Mouse (Mus musculus): Measurements from ENCODE around the gene Mrpl3.
"Not testable (repeated sequence)": the region's sequence is repeated elsewhere in the genome, so short reads cannot be mapped to it uniquely, and the experiment has no call there.

The Mrpl3 gene

DNA sequence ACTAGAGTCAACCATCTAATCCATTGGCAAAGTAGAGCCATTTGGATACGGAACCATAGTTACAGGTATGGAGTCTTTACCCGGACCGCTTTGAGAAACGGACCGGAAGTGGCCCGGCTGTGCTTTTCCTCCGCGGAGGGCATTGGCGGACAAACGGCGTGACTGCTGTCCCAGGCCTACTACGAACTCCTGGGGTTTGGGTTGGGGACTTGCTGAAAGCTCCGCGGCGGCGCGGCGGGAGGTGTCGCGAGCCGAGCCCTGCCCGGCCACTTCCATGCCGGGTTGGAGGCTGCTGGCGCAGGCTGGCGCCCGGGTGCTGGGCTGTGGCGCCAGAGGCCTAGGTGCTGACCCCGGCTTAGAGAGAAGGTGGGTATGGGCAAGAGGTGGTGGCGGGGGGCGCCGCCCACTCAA, at the start of gene Mrpl3:
TSS of gene Mrpl3 (plus strand) at position 93 of the 411 bp plus-strand sequence.
- DNase-seq (ENCODE audit: low read depth, low spot score), result peak; percentile 79

- no peak for DNase-seq (ENCODE audit: low read depth, low spot score)
Measured at GRCm38 (mm10) chr9:105010721-105011120, 42.3 kb upstream of the Mrpl3 start.

GRCm38 (mm10) chr9:105018186-105018585, 34.9 kb upstream of the Mrpl3 start:
- DNase-seq (ENCODE audit: low read depth, low spot score), result no peak

DNA sequence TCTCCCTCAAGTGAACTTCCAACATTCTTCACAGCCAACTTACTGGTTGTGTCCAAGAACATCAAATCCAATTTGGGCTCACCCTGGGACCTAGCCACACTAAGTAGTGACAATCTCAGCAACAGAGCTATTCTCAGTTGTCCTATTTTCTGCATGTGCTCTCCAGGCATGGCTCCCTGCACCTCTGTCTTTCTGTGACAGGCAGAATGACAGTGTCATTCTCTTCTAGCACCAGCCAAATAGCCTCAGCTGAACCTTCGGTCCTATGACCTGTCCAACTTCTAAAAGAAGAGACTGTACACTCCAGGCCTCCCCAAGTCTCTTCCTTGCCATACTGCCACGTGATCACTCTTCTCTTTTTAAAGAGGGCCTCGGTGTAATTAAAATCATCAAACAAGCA, 24.7 kb upstream of the Mrpl3 start:
- no peak for DNase-seq (ENCODE audit: low read depth, low spot score)

- DNase-seq (ENCODE audit: low read depth, low spot score), result no peak
Measured at GRCm38 (mm10) chr9:105032572-105032971, 20.5 kb upstream of the Mrpl3 start.

GRCm38 (mm10) chr9:105033641-105034040, 19.4 kb upstream of the Mrpl3 start:
- no peak for DNase-seq (ENCODE audit: low read depth, low spot score)

DNA sequence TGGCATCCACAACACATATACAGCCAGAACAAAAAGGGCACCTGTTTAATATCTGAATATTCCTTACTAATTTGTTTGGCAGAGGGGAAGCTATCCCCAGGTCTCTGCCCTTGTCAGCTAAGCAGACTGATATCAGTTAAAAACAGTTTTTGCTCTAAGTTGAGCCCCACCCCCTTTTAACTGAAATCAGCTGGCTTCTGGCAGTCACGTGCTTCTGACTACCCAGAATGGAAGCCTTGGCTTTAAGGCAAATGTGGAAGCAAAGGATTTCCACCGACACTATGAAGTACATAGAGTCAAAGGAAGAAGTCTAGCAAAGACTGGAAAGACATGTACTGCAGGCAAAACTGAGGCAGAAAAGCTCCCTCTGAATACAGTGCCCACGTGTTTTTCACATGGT, 15.2 kb upstream of the Mrpl3 start:
- no peak for DNase-seq (ENCODE audit: low read depth, low spot score)

GRCm38 (mm10) chr9:105046014-105046413, 7.0 kb upstream of the Mrpl3 start:
- no peak for DNase-seq (ENCODE audit: low read depth, low spot score)

DNA sequence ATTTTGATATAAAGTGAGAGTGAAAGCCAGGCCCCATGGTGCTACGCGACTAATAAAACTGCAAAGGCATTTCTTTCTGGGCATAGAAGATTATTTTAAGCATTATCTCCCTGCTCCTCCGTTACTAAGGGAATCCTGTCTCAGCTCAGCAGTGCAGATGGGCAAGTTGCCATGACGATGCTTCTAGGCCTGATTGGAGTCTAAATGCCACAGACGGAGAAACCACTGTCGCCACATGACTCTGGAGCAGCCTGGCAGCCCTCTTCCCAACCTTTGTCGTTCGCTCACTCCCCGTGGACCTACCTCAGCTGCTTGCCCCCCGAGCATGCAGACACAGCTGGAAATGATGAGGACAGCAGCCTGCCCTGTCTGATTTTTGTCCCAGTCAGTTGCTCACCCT, 4.7 kb upstream of the Mrpl3 start:
- no peak for DNase-seq (ENCODE audit: low read depth, low spot score)

DNA sequence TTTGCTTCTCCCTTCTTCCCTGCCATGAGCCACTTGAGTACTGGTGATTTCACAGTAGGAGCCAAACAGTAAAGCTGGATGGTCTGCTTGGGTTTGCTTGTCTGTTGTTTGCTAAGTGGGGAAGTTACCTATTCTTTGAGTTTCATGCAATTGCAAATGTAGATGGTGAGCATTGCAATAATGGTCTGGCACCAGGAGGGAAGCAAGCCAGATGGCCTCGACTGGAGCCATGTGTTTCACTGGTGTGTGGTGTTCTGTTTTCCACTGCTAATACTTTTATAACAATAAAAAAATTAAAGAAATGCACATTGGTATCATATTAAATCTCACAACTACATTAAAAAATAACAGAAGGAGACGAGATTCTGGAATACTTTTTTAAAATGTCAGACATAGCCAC, 3.4 kb upstream of the Mrpl3 start:
- DNase-seq (ENCODE audit: low read depth, low spot score), result no peak

DNA sequence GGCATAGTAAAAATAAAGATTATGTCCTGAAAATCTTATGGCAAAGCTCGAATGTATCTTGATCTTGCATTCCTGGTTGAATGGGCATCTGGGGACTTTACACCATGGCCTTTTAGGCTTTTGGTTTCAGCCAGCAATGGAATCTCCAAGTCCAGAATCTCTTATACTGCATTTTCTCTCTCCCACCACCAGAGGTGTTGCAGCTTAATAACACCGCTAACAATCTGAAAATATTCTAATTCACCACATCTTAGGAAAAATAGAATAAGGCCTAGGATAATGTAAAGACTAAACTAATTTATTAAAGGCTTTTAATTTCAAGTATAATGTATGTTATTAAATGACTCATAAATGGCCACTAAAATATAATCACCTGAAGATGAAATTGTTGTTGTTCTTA, 2.8 kb upstream of the Mrpl3 start:
- no peak for DNase-seq (ENCODE audit: low read depth, low spot score)

GRCm38 (mm10) chr9:105053812-105054211, 773 bp downstream of the Mrpl3 start:
- no peak for DNase-seq (ENCODE audit: low read depth, low spot score)

- DNase-seq (ENCODE audit: low read depth, low spot score), result no peak
Measured at GRCm38 (mm10) chr9:105069106-105069505, 16.1 kb downstream of the Mrpl3 start.

DNA sequence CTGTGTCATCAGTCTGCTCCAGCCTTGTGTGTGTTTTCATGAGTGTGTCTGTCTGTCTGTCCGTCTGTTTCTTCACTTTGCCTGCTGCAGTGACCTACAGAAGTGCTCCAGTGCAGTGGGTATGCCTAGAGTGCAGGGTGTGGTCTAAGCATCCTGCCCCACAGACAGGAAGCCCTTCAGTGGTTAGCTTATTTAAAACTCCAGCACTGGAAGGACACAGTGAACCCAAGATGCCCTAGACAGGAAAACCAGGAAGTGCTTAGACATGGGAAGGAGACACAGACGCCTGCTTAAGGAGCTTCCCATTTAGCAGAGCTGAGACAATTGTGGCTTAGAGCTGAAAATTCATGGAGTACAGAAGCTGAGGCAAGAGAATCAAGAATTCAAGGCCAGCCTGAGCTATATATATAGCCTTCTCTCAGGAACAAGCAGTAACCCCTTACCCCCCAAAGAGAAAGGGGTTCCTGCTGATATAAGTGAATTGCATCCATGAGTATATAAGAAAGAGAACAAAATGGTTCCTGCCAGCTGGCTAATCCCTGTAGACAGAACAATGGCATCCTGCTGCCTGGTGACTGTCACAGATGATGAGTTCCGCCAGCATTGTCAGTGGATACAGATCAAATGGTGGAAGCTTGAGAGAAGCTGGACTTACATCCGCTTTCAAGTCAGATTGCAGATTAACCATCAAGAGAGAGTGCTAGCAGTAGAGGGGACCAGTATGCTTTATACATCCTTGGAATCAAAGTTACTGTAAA, 20.1 kb downstream of the Mrpl3 start:
- DNase-seq (ENCODE audit: low read depth, low spot score), result no peak

- DNase-seq (ENCODE audit: low read depth, low spot score), result no peak
Measured at GRCm38 (mm10) chr9:105074851-105075250, 21.8 kb downstream of the Mrpl3 start.

DNA sequence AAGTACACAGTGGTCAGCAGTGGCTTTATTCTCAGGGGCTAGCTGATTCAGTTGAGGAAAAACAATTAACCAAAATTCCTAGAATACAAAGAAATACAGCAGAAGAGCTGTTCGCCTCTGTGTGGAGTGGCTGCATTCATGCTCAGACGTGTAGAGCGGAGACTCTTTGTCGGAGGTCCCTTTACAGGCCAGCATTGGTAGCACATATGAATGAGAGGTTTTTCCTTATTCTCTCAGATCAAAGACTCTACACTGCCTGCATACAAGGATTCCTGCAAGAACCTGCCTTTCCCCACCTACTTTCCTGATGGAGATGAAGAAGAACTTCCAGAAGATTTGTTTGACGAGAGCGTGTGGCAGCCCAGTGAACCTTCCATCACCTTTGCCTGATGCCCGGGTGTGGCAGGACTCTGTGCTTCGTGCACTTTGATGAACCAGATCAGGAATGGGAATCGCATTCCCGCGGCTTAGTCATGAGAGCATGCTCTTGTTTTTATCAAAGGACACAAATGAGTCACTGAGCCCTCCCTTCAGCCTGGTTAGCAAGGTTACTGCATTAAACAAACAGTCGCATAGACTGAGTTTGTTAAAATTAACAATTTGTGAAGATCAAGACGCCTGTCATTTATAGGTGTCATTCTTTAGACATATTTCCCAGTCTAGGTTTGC, 23.9 kb downstream of the Mrpl3 start:
- DNase-seq (ENCODE audit: low read depth, low spot score), result no peak

GRCm38 (mm10) chr9:105078460-105078859, 25.4 kb downstream of the Mrpl3 start:
- no peak for DNase-seq (ENCODE audit: low read depth, low spot score)

- DNase-seq (ENCODE audit: low read depth, low spot score), result no peak
Measured at GRCm38 (mm10) chr9:105080246-105080645, 27.2 kb downstream of the Mrpl3 start.

GRCm38 (mm10) chr9:105100807-105101570, 48.0 kb downstream of the Mrpl3 start:
- no peak for DNase-seq (ENCODE audit: low read depth, low spot score)

DNA sequence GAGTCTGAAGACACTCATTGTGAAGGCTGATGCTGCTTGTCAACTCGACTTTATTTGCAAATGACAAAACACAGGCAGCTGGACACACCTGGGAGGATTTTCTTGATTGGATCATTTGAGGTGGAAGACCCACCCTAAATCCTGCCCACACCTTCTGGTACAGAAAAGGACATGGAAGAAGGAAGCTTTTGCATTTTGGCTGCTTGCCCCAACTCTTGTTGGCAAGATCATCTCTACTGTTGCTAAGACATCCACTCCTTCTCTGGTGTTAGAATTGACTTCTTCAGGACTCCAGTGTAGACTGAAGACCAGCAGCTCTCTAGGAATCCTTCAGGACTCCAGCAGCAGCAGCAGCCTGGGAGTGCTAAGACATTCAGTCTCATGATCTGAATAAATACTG, 48.9 kb downstream of the Mrpl3 start:
- no peak for DNase-seq (ENCODE audit: low read depth, low spot score)

- DNase-seq (ENCODE audit: low read depth, low spot score), result no peak
Measured at GRCm38 (mm10) chr9:105103893-105104292, 50.9 kb downstream of the Mrpl3 start.

DNA sequence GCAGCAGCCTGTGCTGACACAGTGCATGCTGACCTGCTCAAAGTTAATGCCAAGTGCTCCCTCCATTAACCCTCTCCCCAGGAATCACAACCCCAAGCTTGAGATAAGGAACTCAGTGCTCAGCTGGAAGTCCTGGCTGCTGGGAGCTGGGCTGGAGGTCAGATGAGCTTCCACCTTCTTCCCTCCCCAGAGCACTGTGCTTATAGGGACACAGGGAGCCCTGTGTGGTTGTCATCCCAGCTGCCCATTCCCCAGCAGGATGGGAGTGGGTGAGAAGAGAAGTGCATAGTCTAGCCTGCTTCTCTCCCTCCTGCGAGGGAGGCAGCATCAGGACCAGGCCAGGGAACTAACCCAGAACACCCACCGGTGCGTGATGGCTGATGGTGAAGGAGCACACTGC, 72.2 kb downstream of the Mrpl3 start:
- not testable (repeated sequence) for DNase-seq (ENCODE audit: low read depth, low spot score)
